ENCODE assay signal across 26 mouse cellular contexts in genomic region chr1:83756866-83757265, GRCm38 (mm10).
DNase-seq lines count a peak whose midpoint lies in the region; ATAC-seq and TF ChIP-seq lines count a peak whose summit lies in the region.
"Had no signal": no experiment of that assay in that cellular context is flagged by ENCODE, and none has a peak within 500 bp of the region (broad histone marks: within the 10 kb centered on the region; RNA-seq: fewer than 3 reads in every experiment).

No protein-coding gene starts in this region.

- no peaks in the 10 kb centered on the region for H3K36me3 ChIP-seq in hindbrain, embryonic 11.5 days (ENCODE audit: control insufficient read depth, insufficient read depth, low read length)
- no peaks in the 10 kb centered on the region for H3K36me3 ChIP-seq in hindbrain, embryonic 14.5 days (replicated peaks; ENCODE audit: control insufficient read depth, insufficient read depth)
- H3K36me3 ChIP-seq in hindbrain, embryonic 15.5 days = no peaks in the 10 kb centered on the region
- H3K36me3 ChIP-seq: heart, embryonic 12.5 days; midbrain, embryonic 13.5 days had no signal

- ATAC-seq in hindbrain, embryonic 11.5 days (ENCODE audit: low FRiP score) = peak; percentile 69
- no peak for ATAC-seq in hindbrain, embryonic 14.5 days (ENCODE audit: low FRiP score)
- ATAC-seq in hindbrain, embryonic 15.5 days (ENCODE audit: low FRiP score, low read depth) = peak; percentile 45; the same call in 1 of the 2 replicates
- ATAC-seq: activated CD4-positive, CD25-positive, alpha-beta regulatory T cell, adult 4 months; midbrain, embryonic 13.5 days had no signal

- H3K9me3 ChIP-seq in hindbrain, embryonic 11.5 days (ENCODE audit: control insufficient read depth, low read length) = no peaks in the 10 kb centered on the region
- no peaks in the 10 kb centered on the region for H3K9me3 ChIP-seq in hindbrain, embryonic 14.5 days (ENCODE audit: control insufficient read depth, low read length)
- no peaks in the 10 kb centered on the region for H3K9me3 ChIP-seq in hindbrain, embryonic 15.5 days
- H3K9me3 ChIP-seq: heart, embryonic 12.5 days; midbrain, embryonic 13.5 days had no signal

- DNase-seq in hindbrain, embryonic 11.5 days (ENCODE audit: low spot score) = no peak
- DNase-seq in hindbrain, embryonic 14.5 days (ENCODE audit: low spot score) = no peak
- peak; percentile 3 to 13 for DNase-seq in lung, adult 18-20 months
- DNase-seq in lung, postnatal 4 days = no peak
- peak; percentile 47 for DNase-seq in brain, embryonic 14.5 days (ENCODE audit: low read depth)
- DNase-seq in gastrocnemius, postnatal 14 days = no peak
- no peak for DNase-seq in gastrocnemius, postnatal 25 days
- DNase-seq: adrenal gland, adult 2 months; adrenal gland, postnatal 36 days; B cell, adult 2 months; cerebellum, adult 2 months; cerebellum, postnatal 36 days; heart, adult 2 months; heart, postnatal 4 days; kidney, postnatal 14 days; layer of hippocampus, adult 9-11 months; right cerebral cortex, adult 18-20 months; spleen, adult 18-20 months; thymus, postnatal 14 days had no signal

- H3K4me3 ChIP-seq in hindbrain, embryonic 11.5 days (ENCODE audit: low read depth, low read length) = no peak overlapping the region
- no peak overlapping the region for H3K4me3 ChIP-seq in hindbrain, embryonic 14.5 days (replicated peaks; ENCODE audit: low read length)
- no peak overlapping the region for H3K4me3 ChIP-seq in hindbrain, embryonic 15.5 days
- H3K4me3 ChIP-seq: heart, adult 2 months; heart, embryonic 12.5 days; midbrain, embryonic 13.5 days had no signal

- H3K27me3 ChIP-seq in hindbrain, embryonic 11.5 days (ENCODE audit: control insufficient read depth, insufficient read depth, low read length) = no peaks in the 10 kb centered on the region
- no peaks in the 10 kb centered on the region for H3K27me3 ChIP-seq in hindbrain, embryonic 14.5 days (ENCODE audit: control insufficient read depth, insufficient read depth, low read length)
- no peaks in the 10 kb centered on the region for H3K27me3 ChIP-seq in hindbrain, embryonic 15.5 days
- H3K27me3 ChIP-seq: CH12.LX; heart, embryonic 12.5 days; midbrain, embryonic 13.5 days had no signal

- no peaks in the 10 kb centered on the region for H3K4me1 ChIP-seq in hindbrain, embryonic 11.5 days (replicated peaks; ENCODE audit: control insufficient read depth, insufficient read depth, low read length)
- H3K4me1 ChIP-seq in hindbrain, embryonic 14.5 days (replicated peaks; ENCODE audit: control insufficient read depth, insufficient read depth, low read length) = no peaks in the 10 kb centered on the region
- H3K4me1 ChIP-seq in hindbrain, embryonic 15.5 days (replicated peaks) = peaks cover 9% of the 10 kb centered on the region; the same call in 1 of the 2 replicates
- H3K4me1 ChIP-seq: heart, embryonic 12.5 days had no signal

- no peak overlapping the region for H3K4me2 ChIP-seq in hindbrain, embryonic 11.5 days (replicated peaks; ENCODE audit: low read depth, low read length)
- no peak overlapping the region for H3K4me2 ChIP-seq in hindbrain, embryonic 14.5 days (replicated peaks)
- H3K4me2 ChIP-seq in hindbrain, embryonic 15.5 days = no peak overlapping the region
- H3K4me2 ChIP-seq: heart, embryonic 12.5 days; liver, embryonic 11.5 days; midbrain, embryonic 13.5 days had no signal

- no peak for TF ChIP-seq CTCF in brain, embryonic 14.5 days (IDR thresholded peaks at IDR 0.05; ENCODE audit: borderline replicate concordance, extremely low read depth, insufficient read depth, insufficient read length)

- no peak for TF ChIP-seq POLR2A in brain, embryonic 14.5 days (IDR thresholded peaks at IDR 0.05; ENCODE audit: borderline replicate concordance, extremely low read depth, insufficient read depth, insufficient read length, poor library complexity, severe bottlenecking)

- no peak overlapping the region for H3K27ac ChIP-seq in hindbrain, embryonic 11.5 days (ENCODE audit: low read depth, low read length)
- H3K27ac ChIP-seq in hindbrain, embryonic 14.5 days = no peak overlapping the region
- no peak overlapping the region for H3K27ac ChIP-seq in hindbrain, embryonic 15.5 days (replicated peaks)
- H3K27ac ChIP-seq: heart, adult 2 months; macrophage; midbrain, embryonic 13.5 days had no signal

- H3K9ac ChIP-seq in hindbrain, embryonic 11.5 days (ENCODE audit: low read depth, low read length) = no peak overlapping the region
- H3K9ac ChIP-seq in hindbrain, embryonic 14.5 days = no peak overlapping the region
- H3K9ac ChIP-seq in hindbrain, embryonic 15.5 days = no peak overlapping the region
- H3K9ac ChIP-seq: heart, embryonic 12.5 days; midbrain, embryonic 13.5 days had no signal

- intact Hi-C loops in gastrocnemius, postnatal 14 days (cut with DNase I; ENCODE audit: low total_unique reads) = no loop called here

Comparison
In these comparisons a context has a peak if more than half of its experiments do, and no peak if none do; other contexts are left out.
1. DNase-seq: peak in lung, adult 18-20 months (2 of 2) and brain, embryonic 14.5 days (single experiment); none in hindbrain, embryonic 11.5 days (single experiment), hindbrain, embryonic 14.5 days (single experiment), lung, postnatal 4 days (0 of 2), gastrocnemius, postnatal 14 days (single experiment) and gastrocnemius, postnatal 25 days (single experiment).